ENCODE assay signal across 22 mouse cellular contexts in genomic region chr4:150414296-150414695, GRCm38 (mm10).
A peak's percentile ranks its signal among the peaks of the same experiment; 100 is the strongest.
DNase-seq lines count a peak whose midpoint lies in the region; ATAC-seq and TF ChIP-seq lines count a peak whose summit lies in the region.
"Had no signal": no experiment of that assay in that cellular context is flagged by ENCODE, and none has a peak within 500 bp of the region (broad histone marks: within the 10 kb centered on the region; RNA-seq: fewer than 3 reads in every experiment).

No protein-coding gene starts in this region.

- TF ChIP-seq EP300 in liver, embryonic 14.5 days (IDR thresholded peaks at IDR 0.05; ENCODE audit: low read depth) = no peak
- TF ChIP-seq EP300 in liver, postnatal 0 days (IDR thresholded peaks at IDR 0.05; ENCODE audit: low read depth) = no peak

- H3K27me3 ChIP-seq in kidney, embryonic 15.5 days = no peaks in the 10 kb centered on the region
- H3K27me3 ChIP-seq in lung, embryonic 14.5 days (ENCODE audit: insufficient read depth, low read length) = no peaks in the 10 kb centered on the region
- H3K27me3 ChIP-seq in liver, embryonic 14.5 days (ENCODE audit: control insufficient read depth, insufficient read depth, low read length) = no peaks in the 10 kb centered on the region
- no peaks in the 10 kb centered on the region for H3K27me3 ChIP-seq in liver, postnatal 0 days (ENCODE audit: insufficient read depth, low read length)
- H3K27me3 ChIP-seq: heart, embryonic 12.5 days had no signal

- DNase-seq in kidney, adult 11 months = no peak
- no peak for DNase-seq in lung, embryonic 14.5 days
- no peak for DNase-seq in lung, postnatal 10 days
- DNase-seq in liver, embryonic 14.5 days (ENCODE audit: low read depth in 3 of 3, low spot score in 3 of 3) = no peak
- DNase-seq in liver, postnatal 0 days = no peak
- no peak for DNase-seq in left cerebral cortex, postnatal 36 days (ENCODE audit: low spot score in 2 of 2)
- DNase-seq: adrenal gland, postnatal 36 days; B cell, adult 2 months; cerebellum, adult 2 months; cerebellum, postnatal 14 days; heart, adult 2 months; layer of hippocampus, postnatal 36 days; lung, adult 18-20 months; lung, postnatal 14 days; midbrain, embryonic 14.5 days; right cerebral cortex, postnatal 4 days; thymus, postnatal 4 days had no signal

- no peaks in the 10 kb centered on the region for H3K9me3 ChIP-seq in kidney, embryonic 15.5 days (replicated peaks)
- no peaks in the 10 kb centered on the region for H3K9me3 ChIP-seq in lung, embryonic 14.5 days (ENCODE audit: low read depth, low read length)
- H3K9me3 ChIP-seq in liver, embryonic 14.5 days (ENCODE audit: control insufficient read depth, low read length) = no peaks in the 10 kb centered on the region
- H3K9me3 ChIP-seq in liver, postnatal 0 days (ENCODE audit: low read length) = no peaks in the 10 kb centered on the region
- H3K9me3 ChIP-seq: heart, embryonic 12.5 days had no signal

- H3K36me3 ChIP-seq in kidney, embryonic 15.5 days = peaks cover 27% of the 10 kb centered on the region
- peaks cover 23% of the 10 kb centered on the region for H3K36me3 ChIP-seq in lung, embryonic 14.5 days (ENCODE audit: insufficient read depth)
- no peaks in the 10 kb centered on the region for H3K36me3 ChIP-seq in liver, embryonic 14.5 days (replicated peaks; ENCODE audit: control insufficient read depth, insufficient read depth, low read depth)
- no peaks in the 10 kb centered on the region for H3K36me3 ChIP-seq in liver, postnatal 0 days (replicated peaks; ENCODE audit: insufficient read depth, low read length)

- no peak overlapping the region for H3K4me2 ChIP-seq in kidney, embryonic 15.5 days
- no peak overlapping the region for H3K4me2 ChIP-seq in lung, embryonic 14.5 days
- peak overlapping the region; percentile 11; the same call in 1 of the 2 replicates for H3K4me2 ChIP-seq in liver, embryonic 14.5 days (ENCODE audit: low read depth)
- peak overlapping the region; percentile 48; the same call in 1 of the 2 replicates for H3K4me2 ChIP-seq in liver, postnatal 0 days (ENCODE audit: low read depth, low read length)
- H3K4me2 ChIP-seq: heart, embryonic 12.5 days; hindbrain, embryonic 14.5 days had no signal

- no peak for TF ChIP-seq CTCF in lung, embryonic 14.5 days (IDR thresholded peaks at IDR 0.05; ENCODE audit: low read depth)
- no peak for TF ChIP-seq CTCF in liver, embryonic 14.5 days (IDR thresholded peaks at IDR 0.05; ENCODE audit: low read depth)
- TF ChIP-seq CTCF in liver, postnatal 0 days (IDR thresholded peaks at IDR 0.05; ENCODE audit: low read depth) = no peak

- WGBS in kidney, embryonic 15.5 days = 68% methylated on average over 5 of the region's 5 CpGs
- WGBS in lung, embryonic 14.5 days = 50% methylated on average over 5 of the region's 5 CpGs
- WGBS in liver, embryonic 14.5 days (ENCODE audit: insufficient replicate concordance) = 59% methylated on average over 5 of the region's 5 CpGs
- 63% methylated on average over 5 of the region's 5 CpGs for WGBS in liver, postnatal 0 days (ENCODE audit: insufficient replicate concordance)

- no peak for ATAC-seq in kidney, embryonic 15.5 days (replicated peaks; ENCODE audit: low FRiP score)
- no peak for ATAC-seq in lung, embryonic 14.5 days (ENCODE audit: insufficient read depth)
- ATAC-seq in liver, embryonic 14.5 days (ENCODE audit: insufficient read depth) = no peak
- ATAC-seq in liver, postnatal 0 days = no peak
- ATAC-seq: forebrain, embryonic 16.5 days had no signal

- no peak overlapping the region for H3K9ac ChIP-seq in kidney, embryonic 15.5 days
- H3K9ac ChIP-seq in lung, embryonic 14.5 days = no peak overlapping the region
- no peak overlapping the region for H3K9ac ChIP-seq in liver, embryonic 14.5 days (replicated peaks)
- H3K9ac ChIP-seq in liver, postnatal 0 days (replicated peaks) = no peak overlapping the region
- H3K9ac ChIP-seq: heart, embryonic 12.5 days; hindbrain, embryonic 14.5 days had no signal

- intact Hi-C loops in left cerebral cortex, postnatal 36 days (cut with DNase I) = no loop called here

- peak overlapping the region; percentile 81 for H3K27ac ChIP-seq in kidney, embryonic 15.5 days
- peak overlapping the region; percentile 1; the same call in 1 of the 2 replicates for H3K27ac ChIP-seq in lung, embryonic 14.5 days (ENCODE audit: low read depth)
- no peak overlapping the region for H3K27ac ChIP-seq in liver, embryonic 14.5 days
- peak overlapping the region; percentile 75 for H3K27ac ChIP-seq in liver, postnatal 0 days (ENCODE audit: low read depth)
- H3K27ac ChIP-seq: heart, adult 2 months; hindbrain, embryonic 14.5 days had no signal

- H3K4me1 ChIP-seq in kidney, embryonic 15.5 days = peaks cover 33% of the 10 kb centered on the region
- no peaks in the 10 kb centered on the region for H3K4me1 ChIP-seq in lung, embryonic 14.5 days (ENCODE audit: insufficient read depth)
- H3K4me1 ChIP-seq in liver, embryonic 14.5 days (replicated peaks; ENCODE audit: control insufficient read depth in 2 of 2, insufficient read depth in 2 of 2, low read length in 1 of 2) = peaks cover 0 to 4% of the 10 kb centered on the region in 2 experiments; a peak in 2 of 4 replicates
- H3K4me1 ChIP-seq in liver, postnatal 0 days (ENCODE audit: insufficient read depth) = peaks cover 2% of the 10 kb centered on the region; the same call in 1 of the 2 replicates

- H3K4me3 ChIP-seq in kidney, embryonic 15.5 days (replicated peaks) = no peak overlapping the region
- H3K4me3 ChIP-seq in lung, embryonic 14.5 days (ENCODE audit: low read depth, low read length) = no peak overlapping the region
- no peak overlapping the region for H3K4me3 ChIP-seq in liver, embryonic 14.5 days (ENCODE audit: insufficient read depth in 1 of 2, low read depth in 2 of 2, low read length in 2 of 2)
- H3K4me3 ChIP-seq in liver, postnatal 0 days (ENCODE audit: low read depth, low read length) = no peak overlapping the region
- H3K4me3 ChIP-seq: erythroblast, embryonic 14.5 days; heart, adult 2 months; heart, embryonic 12.5 days had no signal

Comparison
In these comparisons a context has a peak if more than half of its experiments do, and no peak if none do; other contexts are left out.
1. H3K4me2 ChIP-seq: peak in liver, embryonic 14.5 days (single experiment) and liver, postnatal 0 days (single experiment); none in kidney, embryonic 15.5 days (single experiment) and lung, embryonic 14.5 days (single experiment).